Mouse (Mus musculus): ENCODE results near the gene Arsa.

- TF ChIP-seq CTCF (IDR thresholded peaks at IDR 0.05; ENCODE audit: control insufficient read depth, insufficient read depth, insufficient replicate concordance, low read depth, low read length) (no peak), POLR2A (IDR thresholded peaks at IDR 0.05; ENCODE audit: control insufficient read depth, low read depth, low read length) (no peak)
Measured at GRCm38 (mm10) chr15:89431271-89431670, 46.0 kb downstream of the Arsa start.
